Mouse (Mus musculus) lung, adult 2 months (tissue): ENCODE results near the gene Eef1b2.

Source experiments
- CTCF ChIP-seq: fragments of 200-500 bp; IDR thresholded peaks from 2 replicates; pipeline ENCODE4 v1.5.1; 2011; ENCODE audit warnings: mild to moderate bottlenecking, low read length, control low read depth; ENCODE audit not compliant: insufficient read depth
- POLR2A ChIP-seq: fragments of 200-500 bp; IDR thresholded peaks from 2 replicates; pipeline ENCODE4 v1.6.1; 2011; ENCODE audit warnings: low read depth, mild to moderate bottlenecking, control low read depth, low read length, borderline replicate concordance; ENCODE audit errors: extremely low read depth

DNA sequence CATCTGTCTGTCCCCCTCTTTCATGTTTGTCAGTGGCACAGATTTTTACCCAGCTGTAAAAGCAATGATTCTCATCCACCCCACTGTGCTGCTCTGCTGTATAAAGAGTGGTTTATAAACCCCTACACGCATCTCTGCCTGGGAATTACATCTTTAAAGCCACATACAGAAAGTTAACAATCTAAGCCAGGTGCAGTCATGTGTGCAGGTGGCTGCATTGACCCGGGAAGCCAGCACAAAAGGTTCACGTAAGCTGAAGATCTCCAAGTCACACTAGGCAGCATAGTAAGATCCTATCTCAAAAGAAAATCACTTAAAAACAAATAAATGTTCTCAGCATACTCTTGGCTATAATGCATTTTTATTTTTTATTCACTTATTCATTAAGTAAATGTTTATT lies 47.4 kb upstream of the Eef1b2 start:
- TF ChIP-seq CTCF: no peak
- TF ChIP-seq POLR2A: no peak
